Mouse (Mus musculus) MEL (cell line): Measurements from ENCODE around the gene Zfand3. TPM values are rescaled to one million over a fixed set of nuclear protein-coding genes. Genes with fewer than 3 reads are reported as not detected.

Experiments
- DNase-seq: peaks from one replicate; pipeline ENCODE4 v3.0.0; 2011; ENCODE audit warnings: low read depth, low spot score
- H3K27ac ChIP-seq: 2 replicates; pipeline ENCODE4 v1.5.1; 2012; ENCODE audit warnings: low read depth, mild to moderate bottlenecking, control low read depth, low read length, moderate library complexity; ENCODE audit not compliant: control insufficient read depth
- H3K27me3 ChIP-seq, 2 experiments: fragments of 150-350 bp in 1 of 2; sonication (generic) in 1 of 2; 2 replicates each; pipeline ENCODE4 v1.6.1; 2012; ENCODE audit warnings: low read length in 2 of 2, mild to moderate bottlenecking in 2 of 2, improper control_type of control experiment in 1 of 2, moderate library complexity in 1 of 2; ENCODE audit not compliant: insufficient read depth in 2 of 2, control insufficient read depth in 1 of 2
- H3K36me3 ChIP-seq, 2 experiments: 2 replicates each; pipeline ENCODE4 v1.6.1; 2012 to 2014; ENCODE audit warnings: low read length in 2 of 2, improper control_type of control experiment in 1 of 2, inconsistent platforms in 1 of 2, mild to moderate bottlenecking in 1 of 2; ENCODE audit not compliant: insufficient read depth in 2 of 2, control insufficient read depth in 1 of 2
- H3K4me1 ChIP-seq, 2 experiments: fragments of 150-350 bp in 1 of 2; sonication (generic) in 1 of 2; 2 replicates each; pipeline ENCODE4 v1.6.1; 2012; ENCODE audit warnings: low read length in 2 of 2, improper control_type of control experiment in 1 of 2, mild to moderate bottlenecking in 1 of 2; ENCODE audit not compliant: insufficient read depth in 2 of 2, control insufficient read depth in 1 of 2
- H3K4me3 ChIP-seq, 2 experiments: fragments of 150-350 bp in 1 of 2; sonication (generic) in 1 of 2; 2 replicates each; pipeline ENCODE4 v1.5.1; 2012; ENCODE audit warnings: low read depth in 2 of 2, low read length in 2 of 2, mild to moderate bottlenecking in 2 of 2, moderate library complexity in 2 of 2, control low read depth in 1 of 2, improper control_type of control experiment in 1 of 2; ENCODE audit not compliant: control insufficient read depth in 1 of 2, insufficient read depth in 1 of 2
- H3K79me2 ChIP-seq: 2 replicates; pipeline ENCODE4 v1.6.1; 2012; ENCODE audit warnings: mild to moderate bottlenecking, low read length, moderate library complexity; ENCODE audit not compliant: control insufficient read depth, poor library complexity, insufficient read depth
- H3K9ac ChIP-seq: 2 replicates; pipeline ENCODE4 v1.6.1; 2012; ENCODE audit warnings: low read depth, mild to moderate bottlenecking, control low read depth, low read length, moderate library complexity; ENCODE audit not compliant: control insufficient read depth, poor library complexity, severe bottlenecking
- H3K9me3 ChIP-seq: fragments of 150-350 bp; sonication (generic); replicated peaks from 2 replicates; pipeline ENCODE4 v1.6.1; 2012; ENCODE audit warnings: mild to moderate bottlenecking, low read length, improper control_type of control experiment, moderate library complexity; ENCODE audit not compliant: insufficient read depth
- BHLHE40 ChIP-seq: IDR thresholded peaks from 2 replicates; pipeline ENCODE4 v1.6.1; 2012; ENCODE audit warnings: low read depth, mild to moderate bottlenecking, inconsistent platforms, low read length, improper control_type of control experiment, borderline replicate concordance
- E2F4 ChIP-seq: IDR thresholded peaks from 2 replicates; pipeline ENCODE4 v1.6.1; 2011; ENCODE audit warnings: low read depth, low read length, improper control_type of control experiment, borderline replicate concordance
- ELF1 ChIP-seq: IDR thresholded peaks from 2 replicates; pipeline ENCODE4 v1.6.1; 2014; ENCODE audit warnings: low read depth, mild to moderate bottlenecking, inconsistent platforms, low read length, improper control_type of control experiment, moderate library complexity
- EP300 ChIP-seq, 2 experiments: IDR thresholded peaks; 2 replicates each; pipeline ENCODE4 v1.6.1; 2011; ENCODE audit warnings: improper control_type of control experiment in 2 of 2, low read length in 2 of 2, low read depth in 1 of 2, mild to moderate bottlenecking in 1 of 2
- ETS1 ChIP-seq: IDR thresholded peaks from 2 replicates; pipeline ENCODE4 v1.6.1; 2012; ENCODE audit warnings: low read depth, mild to moderate bottlenecking, inconsistent platforms, low read length, improper control_type of control experiment, moderate library complexity
- GABPA ChIP-seq: IDR thresholded peaks from 2 replicates; pipeline ENCODE4 v1.6.1; 2012; ENCODE audit warnings: low read depth, mild to moderate bottlenecking, inconsistent platforms, low read length, improper control_type of control experiment, moderate library complexity
- GATA1 ChIP-seq: IDR thresholded peaks from 2 replicates; pipeline ENCODE4 v1.6.1; 2011; ENCODE audit warnings: low read depth, low read length, improper control_type of control experiment
- HCFC1 ChIP-seq: IDR thresholded peaks from 2 replicates; pipeline ENCODE4 v1.6.1; 2012; ENCODE audit warnings: low read depth, mild to moderate bottlenecking, inconsistent platforms, low read length, improper control_type of control experiment, moderate library complexity
- KAT2A ChIP-seq: conservative IDR thresholded peaks from 2 replicates; pipeline ENCODE4 v1.6.1; 2012; ENCODE audit warnings: low read depth, low read length, improper control_type of control experiment, inconsistent platforms
- MAX ChIP-seq: IDR thresholded peaks from 2 replicates; pipeline ENCODE4 v1.6.1; 2011; ENCODE audit warnings: low read length, improper control_type of control experiment
- MXI1 ChIP-seq: IDR thresholded peaks from 2 replicates; pipeline ENCODE4 v1.6.1; 2011; ENCODE audit warnings: mild to moderate bottlenecking, low read depth, low read length, improper control_type of control experiment
- MYB ChIP-seq: IDR thresholded peaks from 2 replicates; pipeline ENCODE4 v1.6.1; 2011; ENCODE audit warnings: mild to moderate bottlenecking, low read depth, low read length, improper control_type of control experiment
- MYC ChIP-seq: IDR thresholded peaks from 2 replicates; pipeline ENCODE4 v1.6.1; 2011; ENCODE audit warnings: low read depth, mild to moderate bottlenecking, low read length, improper control_type of control experiment, moderate library complexity
- NELFE ChIP-seq: IDR thresholded peaks from 2 replicates; pipeline ENCODE4 v1.6.1; 2011; ENCODE audit warnings: low read depth, low read length, improper control_type of control experiment
- POLR2AphosphoS2 ChIP-seq: IDR thresholded peaks from 2 replicates; pipeline ENCODE4 v1.6.1; 2011; ENCODE audit warnings: low read length, improper control_type of control experiment
- POLR2AphosphoS5 ChIP-seq: IDR thresholded peaks from 2 replicates; pipeline ENCODE4 v1.6.1; 2012; ENCODE audit warnings: low read depth, borderline replicate concordance, mild to moderate bottlenecking, inconsistent platforms, low read length, moderate library complexity, mixed read lengths
- RCOR1 ChIP-seq: IDR thresholded peaks from 2 replicates; pipeline ENCODE4 v1.6.1; 2012; ENCODE audit warnings: low read depth, mild to moderate bottlenecking, inconsistent platforms, low read length, improper control_type of control experiment
- SIN3A ChIP-seq: IDR thresholded peaks from 2 replicates; pipeline ENCODE4 v1.6.1; 2012; ENCODE audit warnings: low read length, improper control_type of control experiment, inconsistent platforms
- TAL1 ChIP-seq: IDR thresholded peaks from 2 replicates; pipeline ENCODE4 v1.6.1; 2012; ENCODE audit warnings: mild to moderate bottlenecking, inconsistent platforms, low read length, moderate library complexity, mixed read lengths
- TBP ChIP-seq: IDR thresholded peaks from 2 replicates; pipeline ENCODE4 v1.8.0; 2011; ENCODE audit warnings: low read depth, low read length, improper control_type of control experiment
- TCF12 ChIP-seq: IDR thresholded peaks from 2 replicates; pipeline ENCODE4 v1.6.1; 2014; ENCODE audit warnings: low read depth, mild to moderate bottlenecking, inconsistent platforms, low read length, improper control_type of control experiment, moderate library complexity
- UBTF ChIP-seq: IDR thresholded peaks from 2 replicates; pipeline ENCODE4 v1.6.1; 2012; ENCODE audit warnings: low read depth, mild to moderate bottlenecking, inconsistent platforms, low read length, improper control_type of control experiment, moderate library complexity, borderline replicate concordance; ENCODE audit not compliant: insufficient read depth
- USF2 ChIP-seq, 2 experiments: IDR thresholded peaks; 2 replicates each; pipeline ENCODE4 v1.6.1; 2011 to 2012; ENCODE audit warnings: improper control_type of control experiment in 2 of 2, low read length in 2 of 2, borderline replicate concordance in 1 of 2, inconsistent platforms in 1 of 2, low read depth in 1 of 2, mild to moderate bottlenecking in 1 of 2; ENCODE audit not compliant: insufficient read depth in 1 of 2
- ZKSCAN1 ChIP-seq: IDR thresholded peaks from 2 replicates; pipeline ENCODE4 v1.6.1; 2012; ENCODE audit warnings: low read depth, mild to moderate bottlenecking, inconsistent platforms, low read length, improper control_type of control experiment, moderate library complexity
- polyA plus RNA-seq, 2 experiments: library from polyadenylated mRNA; stranded (reverse) in 1 of 2; unstranded in 1 of 2; fragments of >175 nt in 1 of 2; fragments of >200 nt in 1 of 2; gene quantifications; 2 replicates each; pipeline versions ENCODE4 v1.2.1 to v1.2.4; 2012; ENCODE audit warnings: low replicate concordance in 2 of 2, low read depth in 1 of 2; ENCODE audit not compliant: insufficient read length in 2 of 2, insufficient read depth in 1 of 2, missing spikeins in 1 of 2
- total RNA-seq: library from RNA; depleted of rRNA; stranded (reverse); fragments of 300-350 nt; gene quantifications from 2 replicates; pipeline ENCODE4 v1.2.3, GENCODE M21; 2012

Gene Zfand3
- total and polyA plus RNA-seq, 3 experiments: 28.3 to 48.8 TPM; not detected in 1

GRCm38 (mm10) chr17:30118036-30118435 lies 113.5 kb downstream of the Zfand3 start:
- DNase-seq: no peak
- Histone ChIP-seq H3K9me3 (no peaks in the 10 kb centered on the region), H3K79me2 (0 out of 2 replicates have a peak, but pooled peaks cover 2% of the 10 kb centered on the region), H3K4me1 (peaks cover 21 to 30% of the 10 kb centered on the region in 2 experiments), H3K27me3 (no peaks in the 10 kb centered on the region), H3K36me3 (peaks cover 0 to 36% of the 10 kb centered on the region in 2 experiments; a peak in 3 of 4 replicates), H3K4me3 (no peak overlapping the region), H3K9ac (no peak overlapping the region), H3K27ac (no peak overlapping the region)
- TF ChIP-seq TBP (no peak), KAT2A (no peak), POLR2AphosphoS5 (no peak), MAX (no peak), UBTF (no peak), BHLHE40 (no peak), POLR2AphosphoS2 (no peak), HCFC1 (no peak), GABPA (no peak), RCOR1 (no peak), EP300 (IDR thresholded peaks at IDR 0.05; ENCODE audit: low read depth in 1 of 2, low read length in 2 of 2) (no peak), USF2 (IDR thresholded peaks at IDR 0.05; ENCODE audit: borderline replicate concordance in 1 of 2, insufficient read depth in 1 of 2, low read depth in 1 of 2, low read length in 2 of 2) (no peak), MYC (no peak), SIN3A (no peak)

DNA sequence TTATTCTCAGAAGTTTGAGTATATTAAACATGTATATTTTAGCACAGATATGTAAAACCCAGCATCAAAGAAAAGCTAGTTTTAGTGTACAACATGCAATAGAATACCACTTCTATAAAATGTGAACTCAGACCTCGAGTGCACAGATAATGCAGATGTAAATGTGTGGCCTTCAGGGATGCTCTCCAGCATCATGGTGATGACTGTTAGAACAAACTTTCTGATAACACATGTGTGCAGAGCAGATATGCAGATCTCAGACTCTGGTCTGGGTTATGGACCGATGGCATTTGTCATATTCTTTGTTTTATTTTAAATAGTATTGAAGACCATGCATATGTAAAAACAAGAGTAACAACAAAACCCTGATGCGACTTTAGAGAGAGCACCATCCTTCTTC lies 117.7 kb downstream of the Zfand3 start:
- peak; percentile 82 to 88 for TF ChIP-seq EP300 (IDR thresholded peaks at IDR 0.05; ENCODE audit: low read depth in 1 of 2, low read length in 2 of 2)
- TF ChIP-seq MYB: peak; percentile 70
- TF ChIP-seq TCF12: peak; percentile 83
- peak; percentile 43; the same call in 1 of the 2 replicates for TF ChIP-seq ETS1
- peak; percentile 59 for TF ChIP-seq TAL1
- TF ChIP-seq RCOR1: peak; percentile 63; the same call in 1 of the 2 replicates
- TF ChIP-seq SIN3A: 0 out of 2 replicates have a peak, but pooled peaks have one; percentile 30
- no peak for TF ChIP-seq ZKSCAN1
- no peak for TF ChIP-seq ELF1
- no peak for TF ChIP-seq NELFE
- peak; percentile 49; the same call in 1 of the 2 replicates for TF ChIP-seq MXI1
- 0 out of 2 replicates have a peak, but pooled peaks have one; percentile 5 for TF ChIP-seq BHLHE40
- TF ChIP-seq E2F4: no peak
- TF ChIP-seq GATA1: peak; percentile 86

More for the DNA sequence above, 117.7 kb downstream of the Zfand3 start:
- Histone ChIP-seq H3K4me1 (peaks cover 19 to 27% of the 10 kb centered on the region in 2 experiments), H3K36me3 (peaks cover 0 to 32% of the 10 kb centered on the region in 2 experiments; a peak in 3 of 4 replicates), H3K9ac (no peak overlapping the region), H3K4me3 (no peak overlapping the region), H3K27ac (0 out of 2 replicates have a peak overlapping the region, but pooled peaks have one; percentile 5), H3K27me3 (no peaks in the 10 kb centered on the region), H3K79me2 (0 out of 2 replicates have a peak, but pooled peaks cover 2% of the 10 kb centered on the region), H3K9me3 (no peaks in the 10 kb centered on the region)
- peak; percentile 56 for DNase-seq
